Mouse (Mus musculus) liver, embryonic 14.5 days (tissue): ENCODE data around the gene Bptf. TPM values are rescaled to one million over a fixed set of nuclear protein-coding genes. Genes with fewer than 3 reads are reported as not detected.
"Not testable (repeated sequence)": the region's sequence is repeated elsewhere in the genome, so short reads cannot be mapped to it uniquely, and the experiment has no call there.

Experiments used
- ATAC-seq: fragments of 200-750 bp; cut with Nextera tagmentation; 2 replicates; pipeline ENCODE4 v1.8.0; 2017; ENCODE audit warnings: moderate number of reproducible peaks, mild to moderate bottlenecking, moderate library complexity; ENCODE audit not compliant: insufficient read depth
- DNase-seq, 3 experiments: peaks; one replicate each; pipeline ENCODE4 v3.0.0-alpha.2; 2012 to 2013; ENCODE audit warnings: low read depth in 3 of 3, low spot score in 3 of 3
- H3K27ac ChIP-seq: fragments of 300-500 bp; sonication (generic); 2 replicates; pipeline ENCODE4 v1.5.1; 2014; ENCODE audit warnings: moderate library complexity, mild to moderate bottlenecking, control low read depth, inconsistent platforms
- H3K27me3 ChIP-seq: fragments of 300-500 bp; sonication (generic); 2 replicates; pipeline ENCODE4 v1.6.1; 2014; ENCODE audit warnings: mild to moderate bottlenecking, low read length, moderate library complexity; ENCODE audit not compliant: control insufficient read depth, insufficient read depth
- H3K36me3 ChIP-seq: fragments of 300-500 bp; sonication (generic); replicated peaks from 2 replicates; pipeline ENCODE4 v1.6.1; 2014; ENCODE audit warnings: low read depth; ENCODE audit not compliant: control insufficient read depth, insufficient read depth
- H3K4me1 ChIP-seq, 2 experiments: fragments of 200-500 bp in 1 of 2; fragments of 300-500 bp in 1 of 2; sonication (generic) in 1 of 2; replicated peaks; 2 replicates each; pipeline ENCODE4 v1.6.1; 2012 to 2014; ENCODE audit warnings: antibody characterized with exemption in 1 of 2, inconsistent platforms in 1 of 2, low read length in 1 of 2; ENCODE audit not compliant: control insufficient read depth in 2 of 2, insufficient read depth in 2 of 2
- H3K4me2 ChIP-seq: fragments of 300-500 bp; sonication (generic); 2 replicates; pipeline ENCODE4 v1.6.1; 2014; ENCODE audit warnings: low read depth, mild to moderate bottlenecking, control low read depth, moderate library complexity
- H3K4me3 ChIP-seq, 2 experiments: fragments of 200-500 bp in 1 of 2; fragments of 300-500 bp in 1 of 2; sonication (generic) in 1 of 2; 2 replicates each; pipeline ENCODE4 v1.5.1; 2012 to 2014; ENCODE audit warnings: low read depth in 2 of 2, low read length in 2 of 2, mild to moderate bottlenecking in 2 of 2, control low read depth in 1 of 2, inconsistent platforms in 1 of 2, moderate library complexity in 1 of 2; ENCODE audit not compliant: insufficient read depth in 1 of 2
- H3K9ac ChIP-seq: fragments of 300-500 bp; sonication (generic); replicated peaks from 2 replicates; pipeline ENCODE4 v1.6.1; 2014; ENCODE audit warnings: mild to moderate bottlenecking, control low read depth, moderate library complexity
- H3K9me3 ChIP-seq: fragments of 300-500 bp; sonication (generic); 2 replicates; pipeline ENCODE4 v1.6.1; 2016; ENCODE audit warnings: low read length, mixed read lengths; ENCODE audit not compliant: control insufficient read depth
- CTCF ChIP-seq: IDR thresholded peaks from 2 replicates; pipeline ENCODE4 v1.5.1; 2016; ENCODE audit warnings: antibody characterized with exemption, low read depth, control low read depth
- EP300 ChIP-seq: IDR thresholded peaks from 2 replicates; pipeline ENCODE4 v1.6.1; 2016; ENCODE audit warnings: antibody characterized with exemption, low read depth
- WGBS: fragments of 180-500 bp; shearing (Covaris S2); extraction: QIAGEN DNeasy Blood & Tissue Kit; methylation state at CpG from one replicate; pipeline ENCODE4 v1.1.7; 2014; ENCODE audit not compliant: insufficient replicate concordance; 5-methylcytosine and 5-hydroxymethylcytosine counted together
- polyA plus RNA-seq, 2 experiments: library from polyadenylated mRNA; depleted of rRNA in 1 of 2; stranded (reverse) in 1 of 2; unstranded in 1 of 2; fragments of >200 nt; fragmentation: Nextera tagmentation in 1 of 2; extraction: Ambion mirVana in 1 of 2; gene quantifications; 2 replicates each; pipeline versions ENCODE4 v1.2.1 to v1.2.3; 2012 to 2014

Bptf gene
- polyA plus RNA-seq, 2 experiments: 7.5 to 10.3 TPM

DNA sequence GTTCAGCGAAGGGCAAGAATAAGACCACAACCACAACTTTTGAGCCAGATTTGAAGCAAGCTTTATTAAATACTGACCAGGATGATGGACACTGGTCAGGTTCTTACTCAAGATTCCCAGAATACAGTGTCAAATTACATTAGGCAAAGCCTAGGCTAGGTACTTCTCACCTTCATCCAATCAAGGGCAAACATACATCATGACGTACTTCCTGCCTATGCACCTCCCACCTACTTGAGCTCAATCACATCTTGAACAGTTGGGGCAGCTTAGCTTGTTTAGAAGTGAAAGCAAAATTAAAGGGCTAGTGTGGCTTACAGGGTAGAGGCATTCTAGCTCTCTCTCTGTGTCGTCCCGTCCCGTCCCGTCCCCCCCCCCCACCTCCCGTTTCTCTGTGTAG, 22.5 kb upstream of the Bptf start:
- no peaks in the 10 kb centered on the region for H3K9me3 ChIP-seq
- H3K4me1 ChIP-seq: peaks cover 0 to 4% of the 10 kb centered on the region in 2 experiments; a peak in 1 of 4 replicates
- H3K27ac ChIP-seq: no peak overlapping the region
- no peak for ATAC-seq
- 69% methylated on average over 7 of the region's 7 CpGs for WGBS
- H3K9ac ChIP-seq: no peak overlapping the region
- no peaks in the 10 kb centered on the region for H3K36me3 ChIP-seq
- TF ChIP-seq CTCF (no peak), EP300 (no peak)
- H3K4me2 ChIP-seq: no peak overlapping the region
- no peak overlapping the region for H3K4me3 ChIP-seq
- no peaks in the 10 kb centered on the region for H3K27me3 ChIP-seq
- no peak for DNase-seq

DNA sequence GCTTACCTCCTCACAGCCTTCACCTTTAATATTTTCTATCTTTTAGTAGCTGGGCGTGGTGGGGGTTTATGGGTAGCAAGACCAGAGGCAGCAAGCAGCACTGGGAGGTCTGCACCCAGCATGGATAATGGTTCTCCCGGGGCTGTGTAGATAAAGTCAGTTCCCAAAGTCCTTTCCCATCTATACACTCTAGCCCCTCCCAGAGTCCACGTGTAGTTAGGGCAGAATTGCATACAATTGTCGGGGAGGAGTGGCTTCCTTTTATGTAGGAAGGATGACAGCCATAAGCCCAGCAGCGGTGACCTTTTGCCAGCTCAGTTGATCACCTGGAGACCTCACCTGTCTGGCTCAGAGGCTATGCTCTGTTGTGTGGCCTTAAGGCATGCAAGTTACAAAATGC, 21.7 kb upstream of the Bptf start:
- Histone ChIP-seq H3K4me3 (no peak overlapping the region), H3K4me2 (no peak overlapping the region), H3K9ac (no peak overlapping the region), H3K27ac (no peak overlapping the region), H3K36me3 (no peaks in the 10 kb centered on the region), H3K4me1 (peaks cover 0 to 4% of the 10 kb centered on the region in 2 experiments; a peak in 1 of 4 replicates), H3K27me3 (no peaks in the 10 kb centered on the region), H3K9me3 (no peaks in the 10 kb centered on the region)
- WGBS: 61% methylated on average over 5 of the region's 5 CpGs
- DNase-seq (no peak), ATAC-seq (no peak)
- TF ChIP-seq CTCF (no peak), EP300 (no peak)

DNA sequence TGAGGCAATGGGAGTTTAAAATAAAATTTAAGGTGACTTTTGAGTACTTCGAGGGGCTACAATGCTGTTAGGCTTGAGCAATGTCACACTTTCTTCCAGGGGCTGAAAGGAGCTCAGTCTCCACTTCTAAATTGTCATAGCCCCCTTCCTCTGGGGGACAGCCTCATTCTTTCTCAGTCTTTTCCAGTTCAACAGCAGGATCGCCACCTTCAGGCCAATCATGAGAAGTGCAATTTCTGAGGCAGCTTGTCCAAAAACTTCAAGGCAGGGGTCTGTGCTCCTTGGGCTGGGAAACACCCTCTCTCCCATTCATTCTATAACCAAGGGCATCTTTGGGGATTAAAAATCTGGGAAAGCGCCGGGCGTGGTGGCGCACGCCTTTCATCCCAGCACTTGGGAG, 19.9 kb upstream of the Bptf start:
- Histone ChIP-seq H3K4me2 (no peak overlapping the region), H3K27me3 (no peaks in the 10 kb centered on the region), H3K9ac (no peak overlapping the region), H3K4me1 (peaks cover 0 to under 1% of the 10 kb centered on the region in 2 experiments; a peak in 1 of 4 replicates), H3K4me3 (no peak overlapping the region), H3K36me3 (no peaks in the 10 kb centered on the region), H3K27ac (no peak overlapping the region), H3K9me3 (no peaks in the 10 kb centered on the region)
- ATAC-seq: no peak
- WGBS: 63% methylated on average over 7 of the region's 7 CpGs
- peak; percentile 40 for TF ChIP-seq CTCF
- no peak for TF ChIP-seq EP300
- no peak for DNase-seq

DNA sequence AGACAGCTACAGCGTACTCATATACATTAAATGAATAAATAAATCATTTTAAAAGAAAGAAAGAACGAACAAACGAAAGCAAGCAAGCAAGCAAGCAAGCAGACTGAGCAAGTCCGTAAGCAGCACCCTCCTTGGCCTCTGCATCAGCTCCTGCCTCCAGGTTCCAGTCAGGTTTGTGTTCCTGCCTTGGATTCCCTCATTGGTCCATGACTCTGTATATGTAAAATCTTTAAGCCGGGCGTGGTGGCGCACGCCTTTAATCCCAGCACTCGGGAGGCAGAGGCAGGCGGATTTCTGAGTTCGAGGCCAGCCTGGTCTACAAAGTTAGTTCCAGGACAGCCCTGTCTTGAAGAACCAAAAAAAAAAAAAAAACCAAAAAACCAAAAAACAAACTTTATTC, 12.0 kb upstream of the Bptf start:
- not testable (repeated sequence) for ATAC-seq, H3K9ac ChIP-seq, H3K9me3 ChIP-seq, H3K4me1 ChIP-seq, H3K4me3 ChIP-seq, H3K27me3 ChIP-seq, H3K36me3 ChIP-seq, H3K27ac ChIP-seq, DNase-seq, H3K4me2 ChIP-seq
- WGBS: 76% methylated on average over 11 of the region's 11 CpGs

DNA sequence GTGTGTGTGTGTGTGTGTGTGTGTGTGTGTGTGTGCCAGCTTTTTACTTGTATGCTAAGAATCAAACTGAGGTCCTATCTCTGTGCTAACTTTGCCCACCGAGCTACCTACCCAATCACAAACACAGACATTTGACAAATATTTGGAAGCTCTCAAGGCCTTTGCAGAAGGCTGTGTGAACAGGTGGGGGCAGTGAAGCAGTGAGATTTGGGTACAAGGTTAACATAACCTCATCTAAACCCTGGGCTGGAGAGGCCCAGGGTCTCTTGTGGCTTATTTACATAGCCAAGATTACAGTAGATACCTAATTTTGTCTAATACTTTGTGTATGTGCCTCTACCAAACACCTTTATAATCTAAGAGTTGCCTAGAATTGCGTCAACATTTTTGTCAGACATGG, 10.5 kb upstream of the Bptf start:
- H3K27ac ChIP-seq: no peak overlapping the region
- 60% methylated on average over 2 of the region's 2 CpGs for WGBS
- no peaks in the 10 kb centered on the region for H3K36me3 ChIP-seq
- ATAC-seq: no peak
- H3K9me3 ChIP-seq: no peaks in the 10 kb centered on the region
- no peak for DNase-seq
- H3K4me3 ChIP-seq: no peak overlapping the region
- no peaks in the 10 kb centered on the region for H3K4me1 ChIP-seq
- H3K9ac ChIP-seq: no peak overlapping the region
- H3K27me3 ChIP-seq: no peaks in the 10 kb centered on the region
- no peak overlapping the region for H3K4me2 ChIP-seq
- TF ChIP-seq CTCF: no peak
- no peak for TF ChIP-seq EP300
